Mouse (Mus musculus) inflammation-experienced regulatory T-cells (primary cell): ENCODE results near the gene Gnai2. TPM values are rescaled to one million over a fixed set of nuclear protein-coding genes. Genes with fewer than 3 reads are reported as not detected.

ENCODE experiments used
- polyA plus RNA-seq, 2 experiments: library from polyadenylated mRNA; unstranded; fragments of 100-300 nt; shearing (Covaris generic); gene quantifications; one replicate each; pipeline ENCODE4 v1.2.1; 2017

Gnai2 gene
- polyA plus RNA-seq = 100 to 1,000 TPM; 723 to 774 TPM

GRCm38 (mm10) chr9:107635279-107636028 lies at the start of gene Gnai2:
Gene Gnai2, minus strand, starts transcription at chr9:107635367.

DNA sequence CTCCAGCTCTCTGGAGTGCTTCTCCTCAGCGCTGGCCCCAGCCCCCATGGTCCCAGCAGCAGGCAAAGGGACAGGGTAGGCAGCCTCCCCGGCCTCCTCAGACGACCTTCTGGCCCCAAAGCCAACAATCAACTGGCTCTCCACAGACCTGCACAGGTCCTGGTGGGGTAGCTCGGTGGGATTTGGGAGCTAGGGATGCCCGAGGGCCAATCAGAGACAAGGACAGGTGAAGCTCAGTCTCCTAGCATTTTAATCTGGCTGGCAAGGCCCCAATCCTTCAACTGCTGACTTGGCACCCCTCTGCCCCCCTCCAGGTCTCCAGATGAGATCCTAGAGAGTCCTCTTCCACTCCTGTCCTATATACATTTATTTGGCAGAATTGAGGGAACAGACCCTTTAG lies 44.3 kb upstream of the Gnai2 start, which contains the start of gene Gnat1:
Gnat1 (minus strand) TSS at position 212 of the 400 bp plus-strand sequence.

DNA sequence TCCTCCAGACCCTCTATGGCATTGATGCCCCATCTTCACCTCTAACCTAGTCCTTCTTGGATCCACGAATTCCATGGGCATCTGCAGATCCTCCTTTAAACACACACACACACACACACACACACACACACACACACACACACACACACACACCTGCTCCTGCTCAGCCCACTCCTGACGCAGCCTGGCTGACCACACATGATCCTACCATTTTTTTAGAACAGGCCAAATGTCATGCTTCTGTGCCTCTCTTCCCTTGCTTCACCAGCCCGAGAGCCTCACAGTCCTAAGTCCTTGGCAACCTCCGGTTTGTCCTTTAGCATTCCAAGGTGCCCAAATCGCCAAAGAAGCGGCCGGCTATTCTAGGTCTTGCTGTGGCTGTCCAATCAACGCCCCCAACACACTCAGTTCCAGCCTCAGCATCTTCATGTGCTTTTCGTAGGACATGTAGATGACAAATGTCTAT lies 34.3 kb upstream of the Gnai2 start, which contains the start of gene Slc38a3:
Slc38a3 (minus strand) TSS at position 51 of the 466 bp plus-strand sequence.

DNA sequence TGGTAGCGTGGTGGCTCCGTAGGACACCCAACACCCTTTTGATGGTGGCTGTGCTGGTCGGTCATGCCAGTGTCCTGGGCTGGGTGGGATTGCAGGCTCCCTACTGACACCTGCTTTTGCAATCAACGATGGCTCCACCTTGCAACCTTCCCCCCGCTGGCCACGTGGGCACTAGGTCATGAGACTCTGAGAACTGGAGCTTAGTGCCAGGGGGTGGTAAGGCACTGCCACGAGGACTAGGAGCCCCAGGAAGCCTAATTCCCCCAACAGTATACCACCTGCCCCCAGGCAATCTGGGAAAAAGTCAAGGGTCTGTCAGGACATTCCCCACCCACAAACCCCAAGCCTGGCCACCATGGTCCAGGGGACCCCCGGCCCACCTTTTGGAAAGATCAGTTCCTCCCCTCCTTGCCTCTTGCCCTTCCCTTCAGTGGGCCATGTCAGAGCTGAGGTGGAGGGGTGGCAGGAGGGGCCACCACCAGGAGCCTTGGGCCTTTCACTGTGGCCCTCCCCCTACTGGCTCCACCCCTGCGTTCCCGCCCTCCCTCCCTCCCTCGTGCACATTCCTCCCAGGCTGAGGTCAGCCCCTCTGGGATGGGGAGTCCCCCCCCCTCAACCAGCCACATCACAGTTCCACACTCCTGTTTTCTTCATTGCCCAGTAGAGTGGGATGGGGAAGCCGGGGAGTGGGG lies 26.3 kb downstream of the Gnai2 start, which contains the start of gene Sema3b:
Sema3b (minus strand) TSS at position 489 of the 692 bp plus-strand sequence.

GRCm38 (mm10) chr9:107586974-107587832 lies 48.0 kb downstream of the Gnai2 start, which contains the start of gene Ifrd2:
Gene Ifrd2, plus strand, starts transcription at chr9:107587642.

GRCm38 (mm10) chr9:107580501-107581317 lies 54.5 kb downstream of the Gnai2 start, which contains the start of gene Hyal3:
Gene Hyal3, plus strand, starts transcription at chr9:107580818.

GRCm38 (mm10) chr9:107578587-107578986 lies 56.6 kb downstream of the Gnai2 start, which contains the start of gene Naa80:
Gene Naa80, plus strand, starts transcription at chr9:107578887.

DNA sequence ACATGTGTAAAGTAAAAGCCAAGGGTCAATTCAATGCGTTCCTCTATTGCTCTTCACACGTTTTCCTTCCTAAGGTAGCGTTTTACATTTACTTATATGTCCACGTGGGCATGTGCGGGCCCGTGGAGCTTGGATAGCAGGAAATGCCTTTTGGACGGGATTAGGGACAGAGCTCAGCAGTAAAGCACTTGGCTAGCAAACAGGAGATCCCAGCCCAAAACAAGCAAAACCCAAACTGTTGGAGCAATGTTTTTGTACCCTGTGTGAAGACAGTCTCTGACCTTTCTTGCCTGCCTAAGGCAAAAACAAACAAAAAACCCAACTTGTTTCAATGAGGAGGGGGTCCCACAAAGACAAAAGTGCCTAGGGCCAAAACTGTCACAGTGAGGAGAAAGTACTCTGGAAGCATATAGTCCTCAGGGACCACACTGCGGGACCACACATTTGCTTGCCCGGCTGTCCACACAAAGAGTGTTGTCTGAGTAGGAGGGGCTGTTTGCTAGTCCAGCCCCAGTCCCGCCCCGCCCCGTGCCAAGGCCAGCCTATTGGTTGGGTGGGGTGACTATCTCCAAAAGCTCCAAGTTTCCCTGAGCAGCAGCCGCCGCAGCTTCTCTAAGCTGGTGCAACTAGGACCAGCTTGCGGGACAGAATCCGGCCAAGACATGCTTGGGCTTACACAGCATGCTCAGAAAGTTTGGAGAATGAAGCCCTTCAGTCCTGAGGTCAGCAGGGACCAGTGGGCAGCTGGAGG lies 58.6 kb downstream of the Gnai2 start, which contains the start of gene Hyal1:
Hyal1 (plus strand) TSS at position 571 of the 751 bp plus-strand sequence.

DNA sequence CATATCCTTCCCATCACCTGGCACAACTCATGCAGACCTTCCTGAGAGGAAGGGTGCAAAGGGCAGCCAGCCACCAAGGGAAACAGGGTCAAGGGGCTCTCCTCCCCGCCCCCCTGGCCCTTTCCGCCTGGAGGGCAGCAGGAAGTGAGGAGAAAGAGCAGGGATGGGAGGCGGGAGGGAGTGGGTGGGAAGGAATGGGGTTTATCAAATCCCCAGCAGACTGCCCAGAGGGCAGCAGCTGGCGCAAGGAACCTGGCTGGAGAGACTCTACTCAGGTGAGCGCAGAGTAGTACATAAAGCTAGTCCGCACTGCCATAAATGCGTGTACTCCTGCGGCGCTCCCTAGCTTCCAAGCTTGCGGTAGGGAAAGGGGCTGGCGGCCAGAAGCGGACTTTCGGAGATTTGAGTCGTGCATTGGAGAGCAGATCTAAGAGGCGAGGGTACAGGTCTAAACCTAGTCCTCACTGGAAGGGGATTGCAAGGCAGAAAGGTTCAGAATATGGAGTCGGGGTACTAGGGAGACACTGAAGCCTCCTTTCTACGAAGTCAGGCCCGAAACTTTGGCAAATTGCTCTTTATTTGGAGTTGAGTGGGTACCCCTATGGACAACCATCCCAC lies 67.4 kb downstream of the Gnai2 start, which contains the start of gene Hyal2:
Hyal2 (plus strand) TSS at position 244 of the 618 bp plus-strand sequence.

Other genes starting within 250 kb of the Gnai2 start
- gene Cacna2d2, start 235.8 kb downstream of the Gnai2 start, polyA plus RNA-seq = under 1 TPM; 0.24 to 0.78 TPM
- 10 to 100 TPM; 46.5 to 59.2 TPM for gene Tmem115, start 101.4 kb downstream of the Gnai2 start, polyA plus RNA-seq
- 10 to 100 TPM; 58.8 to 71.0 TPM for gene Cyb561d2, start 93.2 kb downstream of the Gnai2 start, polyA plus RNA-seq
- gene Nprl2, start 93.1 kb downstream of the Gnai2 start, polyA plus RNA-seq = 10 to 100 TPM; 62.5 to 79.4 TPM
- gene Zmynd10, start 88.1 kb downstream of the Gnai2 start, polyA plus RNA-seq = 1 to 10 TPM; 2.1 to 5.8 TPM
- gene Rassf1, start 83.8 kb downstream of the Gnai2 start, polyA plus RNA-seq = 10 to 100 TPM; 75.1 to 81.3 TPM
- 10 to 100 TPM; 50.9 to 54.5 TPM for gene Tusc2, start 72.1 kb downstream of the Gnai2 start, polyA plus RNA-seq
- gene Hyal2, start 67.4 kb downstream of the Gnai2 start, polyA plus RNA-seq = 10 to 100 TPM in 1 of 2 experiments, 1 to 10 TPM in 1; 8.8 to 13.5 TPM
- gene Hyal1, start 58.4 kb downstream of the Gnai2 start, polyA plus RNA-seq = 10 to 100 TPM in 1 of 2 experiments, 1 to 10 TPM in 1; 5.5 to 11.3 TPM
- 10 to 100 TPM; 12.4 to 18.6 TPM for gene Naa80, start 56.5 kb downstream of the Gnai2 start, polyA plus RNA-seq
- gene Hyal3, start 54.5 kb downstream of the Gnai2 start, polyA plus RNA-seq = 1 to 10 TPM in 1 of 2 experiments, under 1 TPM in 1; 0.40 to 1.3 TPM
- gene Ifrd2, start 47.7 kb downstream of the Gnai2 start, polyA plus RNA-seq = 10 to 100 TPM; 17.5 to 36.3 TPM
- gene Sema3b, start 26.1 kb downstream of the Gnai2 start, polyA plus RNA-seq = not detected
- gene Slc38a3, start 34.2 kb upstream of the Gnai2 start, polyA plus RNA-seq = under 1 TPM in 1 of 2 experiments, not detected in 1; 0.98 TPM
- 1 to 10 TPM in 1 of 2 experiments, under 1 TPM in 1; 0.29 to 2.2 TPM for gene Gnat1, start 44.3 kb upstream of the Gnai2 start, polyA plus RNA-seq
- gene Sema3f, start 75.1 kb upstream of the Gnai2 start, polyA plus RNA-seq = under 1 TPM; 0.12 TPM
- 100 to 1,000 TPM; 287 to 306 TPM for gene Rbm5, start 135.6 kb upstream of the Gnai2 start, polyA plus RNA-seq
- 100 to 1,000 TPM in 1 of 2 experiments, 10 to 100 TPM in 1; 94.7 to 118 TPM for gene Rbm6, start 237.9 kb upstream of the Gnai2 start, polyA plus RNA-seq